Mouse (Mus musculus): ENCODE data around the gene Syndig1l. TPM values are rescaled to one million over a fixed set of nuclear protein-coding genes. Genes with fewer than 3 reads are reported as not detected.

Gene Syndig1l
- polyA plus RNA-seq, 1 experiment from 2014 or later, result not detected

DNA sequence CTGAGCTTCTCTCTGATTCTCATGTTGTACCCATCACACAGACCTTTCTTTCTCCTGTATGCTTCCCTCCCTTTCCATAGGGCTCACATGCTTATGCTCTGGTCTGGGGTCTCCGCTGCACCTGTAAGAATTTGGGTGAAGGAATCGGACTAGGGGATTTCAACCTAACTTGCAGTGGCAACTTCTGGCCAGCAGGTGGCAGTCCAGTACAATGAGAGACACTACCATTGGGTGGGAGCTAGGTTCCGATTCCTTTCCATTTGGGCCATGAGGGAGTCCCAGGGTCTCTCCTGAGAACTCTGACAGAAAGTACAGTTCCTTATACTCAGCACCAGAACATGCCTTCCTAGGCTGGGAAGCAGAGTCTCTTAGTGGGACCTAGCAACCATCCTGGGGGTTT is 44.7 kb downstream of the Syndig1l start:
- 10% methylated on average over 3 of the region's 3 CpGs for WGBS

DNA sequence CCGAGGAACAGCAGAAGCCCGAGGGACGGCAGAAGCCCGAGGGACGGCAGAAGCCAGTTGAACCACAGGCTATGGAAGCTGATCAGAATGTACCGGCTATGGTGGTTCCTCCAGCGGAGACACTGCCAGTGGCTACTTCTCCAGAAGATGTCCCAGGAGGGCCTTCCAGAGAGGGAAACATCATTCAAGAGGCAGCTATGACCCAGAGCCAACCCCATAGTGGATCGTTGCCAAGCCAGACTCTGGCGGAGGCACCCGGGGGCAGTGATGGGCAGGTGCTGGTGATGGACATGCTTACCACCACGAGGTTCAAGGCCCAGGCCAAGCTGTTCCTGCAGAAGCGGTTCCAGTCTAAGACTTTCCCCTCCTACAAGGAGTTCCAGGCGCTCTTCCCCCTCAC is 48.4 kb downstream of the Syndig1l start:
- Histone ChIP-seq H3K4me1 (replicated peaks; ENCODE audit: insufficient read depth, low read length) (no peaks in the 10 kb centered on the region), H3K4me3 (replicated peaks; ENCODE audit: low read depth, low read length) (no peak overlapping the region), H3K36me3 (ENCODE audit: insufficient read depth, low read length) (no peaks in the 10 kb centered on the region), H3K9me3 (replicated peaks; ENCODE audit: low read length) (no peaks in the 10 kb centered on the region), H3K4me2 (ENCODE audit: low read length) (no peak overlapping the region), H3K27ac (no peak overlapping the region), H3K27me3 (ENCODE audit: insufficient read depth, low read length) (peaks cover 5% of the 10 kb centered on the region; the same call in 1 of the 2 replicates), H3K9ac (ENCODE audit: low read depth, low read length) (no peak overlapping the region)
- TF ChIP-seq CTCF (IDR thresholded peaks at IDR 0.05; ENCODE audit: low read depth), result no peak
- ATAC-seq (replicated peaks; ENCODE audit: low FRiP score, low read depth), result no peak
- DNase-seq (ENCODE audit: low spot score), result no peak
- 78% methylated on average over 13 of the region's 13 CpGs for WGBS

More for the DNA sequence above, 44.7 kb downstream of the Syndig1l start:
- ATAC-seq (replicated peaks; ENCODE audit: low FRiP score, low read depth), result 0 out of 2 replicates have a peak, but pooled peaks have one; percentile 36
- Histone ChIP-seq H3K4me2 (ENCODE audit: low read length) (no peak overlapping the region), H3K9me3 (replicated peaks; ENCODE audit: low read length) (no peaks in the 10 kb centered on the region), H3K27ac (no peak overlapping the region), H3K27me3 (ENCODE audit: insufficient read depth, low read length) (peaks cover 5% of the 10 kb centered on the region; the same call in 1 of the 2 replicates), H3K4me3 (replicated peaks; ENCODE audit: low read depth, low read length) (no peak overlapping the region), H3K4me1 (replicated peaks; ENCODE audit: insufficient read depth, low read length) (no peaks in the 10 kb centered on the region), H3K9ac (ENCODE audit: low read depth, low read length) (no peak overlapping the region), H3K36me3 (ENCODE audit: insufficient read depth, low read length) (no peaks in the 10 kb centered on the region)
- peak; percentile 98 for TF ChIP-seq CTCF (IDR thresholded peaks at IDR 0.05; ENCODE audit: low read depth)
- DNase-seq (ENCODE audit: low spot score), result peak; percentile 57

DNA sequence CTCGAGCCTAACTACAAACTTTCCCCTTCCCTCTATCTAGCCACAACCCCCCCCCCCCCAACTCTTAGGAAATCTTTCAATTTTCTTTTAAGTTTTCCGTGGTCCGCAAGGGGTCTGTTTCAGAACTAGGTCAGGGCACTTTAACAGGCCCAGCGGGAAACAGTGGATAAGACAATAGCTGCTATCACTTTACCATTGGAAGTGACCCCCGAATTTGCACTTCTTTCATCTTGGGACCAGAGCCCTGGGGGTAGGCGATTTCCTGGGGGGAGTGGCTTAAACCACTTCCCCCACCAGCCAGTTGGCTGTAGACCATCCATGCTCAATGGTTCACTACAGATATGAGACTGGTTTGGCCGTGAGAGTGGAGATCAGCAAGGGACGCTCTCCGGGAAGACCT is 58.0 kb downstream of the Syndig1l start, which contains the start of gene Vrtn:
Vrtn (plus strand) TSS at position 366 of the 400 bp plus-strand sequence.
- Histone ChIP-seq H3K36me3 (ENCODE audit: insufficient read depth, low read length) (no peaks in the 10 kb centered on the region), H3K27me3 (ENCODE audit: insufficient read depth, low read length) (peaks cover 28% of the 10 kb centered on the region)

GRCm38 (mm10) chr12:84640253-84640652 is 58.4 kb downstream of the Syndig1l start:
- ATAC-seq (replicated peaks; ENCODE audit: low FRiP score, low read depth) (no peak), DNase-seq (ENCODE audit: low spot score) (no peak)
- Histone ChIP-seq H3K36me3 (ENCODE audit: insufficient read depth, low read length) (no peaks in the 10 kb centered on the region), H3K9ac (ENCODE audit: low read depth, low read length) (no peak overlapping the region), H3K27ac (no peak overlapping the region), H3K27me3 (ENCODE audit: insufficient read depth, low read length) (peaks cover 28% of the 10 kb centered on the region), H3K9me3 (replicated peaks; ENCODE audit: low read length) (no peaks in the 10 kb centered on the region), H3K4me2 (ENCODE audit: low read length) (no peak overlapping the region), H3K4me3 (replicated peaks; ENCODE audit: low read depth, low read length) (no peak overlapping the region), H3K4me1 (replicated peaks; ENCODE audit: insufficient read depth, low read length) (no peaks in the 10 kb centered on the region)
- no peak for TF ChIP-seq CTCF (IDR thresholded peaks at IDR 0.05; ENCODE audit: low read depth)
- 10% methylated on average over 6 of the region's 6 CpGs for WGBS

More for the DNA sequence above, 58.0 kb downstream of the Syndig1l start, which contains the start of gene Vrtn:
- Histone ChIP-seq H3K9ac (ENCODE audit: low read depth, low read length) (no peak within 1 kb of the TSS), H3K9me3 (replicated peaks; ENCODE audit: low read length) (no peaks in the 10 kb centered on the region), H3K27ac (no peak within 1 kb of the TSS), H3K4me2 (ENCODE audit: low read length) (no peak within 1 kb of the TSS), H3K4me3 (replicated peaks; ENCODE audit: low read depth, low read length) (no peak within 1 kb of the TSS), H3K4me1 (replicated peaks; ENCODE audit: insufficient read depth, low read length) (no peaks in the 10 kb centered on the region)
- ATAC-seq (replicated peaks; ENCODE audit: low FRiP score, low read depth), result no peak
- no peak for TF ChIP-seq CTCF (IDR thresholded peaks at IDR 0.05; ENCODE audit: low read depth)
- DNase-seq (ENCODE audit: low spot score), result no peak
- 8% methylated on average over 9 of the region's 9 CpGs for WGBS

- 70% methylated on average over 3 of the region's 3 CpGs for WGBS
- no peak overlapping the region for H3K4me3 ChIP-seq (replicated peaks; ENCODE audit: low read depth, low read length)
- H3K9ac ChIP-seq (ENCODE audit: low read depth, low read length), result no peak overlapping the region
- H3K27ac ChIP-seq, result no peak overlapping the region
- no peak for TF ChIP-seq CTCF (IDR thresholded peaks at IDR 0.05; ENCODE audit: low read depth)
- no peaks in the 10 kb centered on the region for H3K27me3 ChIP-seq (ENCODE audit: insufficient read depth, low read length)
- H3K36me3 ChIP-seq (ENCODE audit: insufficient read depth, low read length), result no peaks in the 10 kb centered on the region
- DNase-seq (ENCODE audit: low spot score) (no peak), ATAC-seq (replicated peaks; ENCODE audit: low FRiP score, low read depth) (no peak)
- H3K4me2 ChIP-seq (ENCODE audit: low read length), result no peak overlapping the region
- H3K4me1 ChIP-seq (replicated peaks; ENCODE audit: insufficient read depth, low read length), result no peaks in the 10 kb centered on the region
- H3K9me3 ChIP-seq (replicated peaks; ENCODE audit: low read length), result no peaks in the 10 kb centered on the region
These were observed 66.8 kb downstream of the Syndig1l start for GRCm38 (mm10) chr12:84631867-84632266.

Other genes with a start within 250 kb of the Syndig1l start
- 122 and 128 TPM in 2 replicates for gene Aldh6a1, start 247.8 kb downstream of the Syndig1l start, polyA plus RNA-seq (2015; fragmentation: Nextera tagmentation; extraction: Ambion mirVana)
- 18.7 and 19.5 TPM in 2 replicates for gene Lin52, start 247.4 kb downstream of the Syndig1l start, polyA plus RNA-seq (2015; fragmentation: Nextera tagmentation; extraction: Ambion mirVana)
- not detected in 2 replicates for gene Vsx2, start 129.1 kb downstream of the Syndig1l start, polyA plus RNA-seq (2015; fragmentation: Nextera tagmentation; extraction: Ambion mirVana)
- gene Abcd4, start 81.4 kb downstream of the Syndig1l start, polyA plus RNA-seq (2015; fragmentation: Nextera tagmentation; extraction: Ambion mirVana), result 12.1 and 16.9 TPM in 2 replicates
- not detected in 2 replicates for gene Vrtn, start 57.8 kb downstream of the Syndig1l start, polyA plus RNA-seq (2015; fragmentation: Nextera tagmentation; extraction: Ambion mirVana)
- 70.5 and 75.7 TPM in 2 replicates for gene Npc2, start 74.3 kb upstream of the Syndig1l start, polyA plus RNA-seq (2015; fragmentation: Nextera tagmentation; extraction: Ambion mirVana)
- gene Isca2, start 74.4 kb upstream of the Syndig1l start, polyA plus RNA-seq (2015; fragmentation: Nextera tagmentation; extraction: Ambion mirVana), result 152 and 168 TPM in 2 replicates
- gene Ltbp2, start 177.7 kb upstream of the Syndig1l start, polyA plus RNA-seq (2015; fragmentation: Nextera tagmentation; extraction: Ambion mirVana), result 0.14 and 0.64 TPM in 2 replicates

Data from kidney, postnatal 0 days (tissue).